Mouse (Mus musculus): ENCODE measurements around the gene Gpr107.

GRCm38 (mm10) chr2:31139174-31139632 lies 12.9 kb upstream of the Gpr107 start:
- no peak for TF ChIP-seq CTCF (IDR thresholded peaks at IDR 0.05; ENCODE audit: control insufficient read depth, insufficient read depth, insufficient read length)
- no peak for TF ChIP-seq USF1 (IDR thresholded peaks at IDR 0.05; ENCODE audit: low read depth)
- no peak for TF ChIP-seq MYOG (IDR thresholded peaks at IDR 0.05; ENCODE audit: control insufficient read depth, extremely low read depth, insufficient read length)

Data from C2C12 (cell line).